Mouse (Mus musculus): Measurements from ENCODE around the gene Nr2f2. TPM values are rescaled to one million over a fixed set of nuclear protein-coding genes. Genes with fewer than 3 reads are reported as not detected.

Gene Nr2f2
- polyA plus RNA-seq, 1 experiment from 2014 or later, result 99.8 TPM

DNA sequence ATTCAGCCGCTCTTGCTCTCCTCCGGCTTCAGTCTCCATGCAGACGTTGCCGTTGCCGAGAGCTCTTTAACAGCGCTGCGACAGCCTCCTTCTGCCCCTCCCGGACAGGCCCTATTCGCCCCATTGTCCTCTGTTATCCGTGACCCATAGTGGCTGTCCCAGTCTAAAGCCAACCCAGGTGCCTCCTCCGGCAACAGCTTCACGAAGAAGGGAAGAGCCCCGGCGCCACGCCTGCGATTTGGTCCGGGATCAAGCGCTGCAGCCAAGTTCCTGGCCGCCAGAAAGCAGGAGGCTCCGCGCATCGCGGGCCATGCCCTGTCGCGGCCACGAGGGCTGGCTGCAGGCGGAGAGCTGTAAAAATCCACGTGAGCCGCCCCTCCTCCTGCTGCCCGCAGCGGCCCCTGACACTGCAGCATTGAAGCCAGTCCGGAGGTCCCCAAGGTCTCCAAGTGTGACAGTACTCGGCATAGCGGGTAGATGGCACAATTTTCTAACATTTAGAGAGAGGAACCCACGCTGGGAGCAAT lies 20.5 kb downstream of the Nr2f2 start:
- peak; percentile 85 for DNase-seq (ENCODE audit: low spot score)
- peak overlapping the region; percentile 99 for H3K27ac ChIP-seq (replicated peaks)
- H3K4me3 ChIP-seq, result peak overlapping the region; percentile 95
- WGBS, result under 1% methylated on average over 35 of the region's 35 CpGs
- peaks cover 75% of the 10 kb centered on the region for H3K27me3 ChIP-seq (replicated peaks; ENCODE audit: low read depth, poor library complexity, severe bottlenecking)
- no peaks in the 10 kb centered on the region for H3K9me3 ChIP-seq
- H3K36me3 ChIP-seq (replicated peaks), result peaks cover 23% of the 10 kb centered on the region
- H3K4me1 ChIP-seq, result peaks cover 87% of the 10 kb centered on the region

DNA sequence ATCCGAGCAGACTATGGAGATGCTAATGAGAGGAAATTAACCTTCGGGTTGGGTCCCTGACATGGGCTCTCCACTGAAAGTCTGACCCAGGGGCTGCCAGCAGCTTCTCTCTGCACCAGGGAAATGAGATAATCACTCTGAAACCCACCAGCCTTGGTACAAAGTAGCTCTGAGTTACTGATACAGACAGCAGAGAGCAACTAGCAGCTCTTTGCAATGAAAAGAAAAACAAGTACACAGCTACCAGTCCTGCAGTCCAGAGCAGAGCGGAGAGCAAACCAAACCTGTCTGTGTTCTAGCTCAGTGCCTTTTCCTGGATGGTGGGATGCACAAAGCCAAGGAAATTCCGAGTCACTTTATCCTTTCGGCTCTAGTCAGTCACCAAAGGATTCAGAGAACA lies 23.1 kb downstream of the Nr2f2 start:
- Histone ChIP-seq H3K27ac (replicated peaks) (peak overlapping the region; percentile 69), H3K36me3 (replicated peaks) (peaks cover 26% of the 10 kb centered on the region; the same call in 1 of the 2 replicates), H3K9me3 (no peaks in the 10 kb centered on the region), H3K4me1 (peaks cover 72% of the 10 kb centered on the region), H3K4me3 (peak overlapping the region; percentile 21; the same call in 1 of the 2 replicates), H3K27me3 (replicated peaks; ENCODE audit: low read depth, poor library complexity, severe bottlenecking) (peaks cover 90% of the 10 kb centered on the region)
- 15% methylated on average over 5 of the region's 5 CpGs for WGBS
- peak; percentile 25 for DNase-seq (ENCODE audit: low spot score)

DNA sequence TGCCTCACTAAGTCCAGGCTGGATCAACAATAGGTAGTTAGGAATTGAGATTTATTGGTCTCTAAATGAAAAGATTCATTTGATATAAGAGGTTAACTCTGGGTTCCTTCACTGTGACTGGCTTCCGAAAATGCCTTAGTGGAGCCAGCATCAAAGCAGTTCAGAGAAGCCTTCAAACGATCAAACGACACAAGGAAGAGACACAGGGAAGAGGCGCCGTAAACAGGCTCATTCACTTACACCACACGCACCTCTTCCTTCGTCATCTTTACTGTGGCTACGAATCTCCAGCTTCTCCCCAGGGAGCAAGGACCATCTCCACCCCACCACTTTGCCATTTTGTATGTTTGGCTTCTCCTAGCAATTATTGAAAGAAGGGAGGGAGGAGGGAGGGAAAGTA lies 23.8 kb downstream of the Nr2f2 start:
- 20% methylated on average over 8 of the region's 8 CpGs for WGBS
- Histone ChIP-seq H3K4me1 (peaks cover 71% of the 10 kb centered on the region), H3K4me3 (no peak overlapping the region), H3K27ac (replicated peaks) (peak overlapping the region; percentile 69), H3K27me3 (replicated peaks; ENCODE audit: low read depth, poor library complexity, severe bottlenecking) (peaks cover 90% of the 10 kb centered on the region), H3K9me3 (no peaks in the 10 kb centered on the region), H3K36me3 (replicated peaks) (peaks cover 21% of the 10 kb centered on the region; the same call in 1 of the 2 replicates)
- DNase-seq (ENCODE audit: low spot score), result no peak

DNA sequence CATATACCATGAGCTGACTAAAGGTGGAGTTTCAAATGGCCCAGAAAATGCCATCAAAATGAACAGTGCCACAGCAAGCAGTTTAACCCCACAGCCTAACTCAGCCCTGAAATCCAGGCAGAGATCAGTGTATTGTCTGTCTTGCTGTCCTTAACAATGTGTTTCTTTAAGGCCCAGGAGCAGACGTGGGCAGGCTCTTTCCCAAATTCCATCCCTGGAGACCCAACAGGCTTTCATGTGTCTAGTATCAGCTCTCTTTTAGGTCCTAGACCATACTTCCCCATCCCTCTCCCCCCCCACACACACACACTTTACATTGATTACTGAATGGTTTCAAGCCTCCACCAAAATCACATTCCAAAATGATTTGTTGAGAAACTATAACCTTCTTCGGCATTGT lies 24.5 kb downstream of the Nr2f2 start:
- H3K4me1 ChIP-seq, result peaks cover 71% of the 10 kb centered on the region
- no peak overlapping the region for H3K27ac ChIP-seq (replicated peaks)
- H3K36me3 ChIP-seq (replicated peaks), result peaks cover 14% of the 10 kb centered on the region; the same call in 1 of the 2 replicates
- H3K9me3 ChIP-seq, result no peaks in the 10 kb centered on the region
- no peak overlapping the region for H3K4me3 ChIP-seq
- DNase-seq (ENCODE audit: low spot score), result no peak
- peaks cover 90% of the 10 kb centered on the region for H3K27me3 ChIP-seq (replicated peaks; ENCODE audit: low read depth, poor library complexity, severe bottlenecking)
- WGBS, result 23% methylated on average over 2 of the region's 2 CpGs

DNA sequence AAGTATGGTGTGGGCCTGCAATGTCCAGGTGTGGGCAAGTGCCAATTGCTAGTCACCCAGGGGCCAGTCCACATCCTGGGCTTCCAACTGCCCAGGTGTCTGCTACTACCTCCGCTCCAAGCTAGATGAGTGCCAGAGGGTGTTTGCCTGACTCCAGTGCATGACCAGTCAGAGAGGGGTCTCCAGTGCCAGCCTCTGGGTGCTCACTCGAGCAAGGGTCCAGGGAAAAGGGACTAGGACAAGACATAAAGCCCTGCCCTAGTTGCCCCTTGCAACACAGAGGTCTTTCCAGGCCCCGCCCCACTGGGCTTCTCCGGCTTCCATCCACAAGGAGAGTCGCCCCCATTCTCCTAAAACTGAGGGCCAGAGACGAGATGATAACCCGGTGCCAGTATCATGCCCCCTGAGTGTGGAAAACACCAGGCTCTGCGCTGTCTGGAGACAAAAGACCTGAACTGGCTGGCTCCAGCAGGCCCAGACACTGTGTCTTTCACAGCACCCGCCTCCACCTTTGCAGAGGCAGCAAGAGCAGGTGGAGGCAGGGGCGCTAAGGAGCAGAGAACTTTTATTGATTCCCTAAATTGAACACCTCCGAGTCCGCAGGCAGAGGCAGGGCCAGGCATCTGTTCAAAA lies 26.4 kb downstream of the Nr2f2 start:
- H3K27ac ChIP-seq (replicated peaks), result peak overlapping the region; percentile 1
- H3K4me1 ChIP-seq, result peaks cover 65% of the 10 kb centered on the region
- peaks cover 99% of the 10 kb centered on the region for H3K27me3 ChIP-seq (replicated peaks; ENCODE audit: low read depth, poor library complexity, severe bottlenecking)
- no peak overlapping the region for H3K4me3 ChIP-seq
- 28% methylated on average over 12 of the region's 12 CpGs for WGBS
- no peaks in the 10 kb centered on the region for H3K9me3 ChIP-seq
- DNase-seq (ENCODE audit: low spot score), result no peak
- peaks cover 11% of the 10 kb centered on the region; the same call in 1 of the 2 replicates for H3K36me3 ChIP-seq (replicated peaks)

DNA sequence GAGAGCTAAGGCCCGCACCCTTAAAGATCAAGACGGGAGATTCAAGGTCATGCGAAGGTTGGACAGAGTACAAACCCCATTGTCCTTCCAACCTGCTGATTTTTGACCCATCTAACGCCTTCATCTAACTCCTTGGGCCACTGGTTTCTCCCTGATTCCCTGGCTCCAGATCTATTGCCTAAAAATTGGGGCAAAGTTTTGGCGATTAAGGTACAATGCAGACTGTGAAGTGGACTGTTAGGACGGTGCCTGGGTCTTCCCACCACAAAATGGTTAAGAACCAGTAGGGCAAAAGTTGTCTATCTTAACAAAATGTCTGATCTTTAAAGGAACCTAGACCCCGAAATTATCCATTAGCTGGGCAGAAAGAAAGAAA lies 28.3 kb downstream of the Nr2f2 start:
- Histone ChIP-seq H3K27ac (replicated peaks) (peak overlapping the region; percentile 86), H3K36me3 (replicated peaks) (peaks cover 11% of the 10 kb centered on the region; the same call in 1 of the 2 replicates), H3K4me1 (peaks cover 63% of the 10 kb centered on the region), H3K9me3 (no peaks in the 10 kb centered on the region), H3K4me3 (peak overlapping the region; percentile 64), H3K27me3 (replicated peaks; ENCODE audit: low read depth, poor library complexity, severe bottlenecking) (peaks cover 99% of the 10 kb centered on the region)
- no peak for DNase-seq (ENCODE audit: low spot score)
- 10% methylated on average over 7 of the region's 7 CpGs for WGBS

DNA sequence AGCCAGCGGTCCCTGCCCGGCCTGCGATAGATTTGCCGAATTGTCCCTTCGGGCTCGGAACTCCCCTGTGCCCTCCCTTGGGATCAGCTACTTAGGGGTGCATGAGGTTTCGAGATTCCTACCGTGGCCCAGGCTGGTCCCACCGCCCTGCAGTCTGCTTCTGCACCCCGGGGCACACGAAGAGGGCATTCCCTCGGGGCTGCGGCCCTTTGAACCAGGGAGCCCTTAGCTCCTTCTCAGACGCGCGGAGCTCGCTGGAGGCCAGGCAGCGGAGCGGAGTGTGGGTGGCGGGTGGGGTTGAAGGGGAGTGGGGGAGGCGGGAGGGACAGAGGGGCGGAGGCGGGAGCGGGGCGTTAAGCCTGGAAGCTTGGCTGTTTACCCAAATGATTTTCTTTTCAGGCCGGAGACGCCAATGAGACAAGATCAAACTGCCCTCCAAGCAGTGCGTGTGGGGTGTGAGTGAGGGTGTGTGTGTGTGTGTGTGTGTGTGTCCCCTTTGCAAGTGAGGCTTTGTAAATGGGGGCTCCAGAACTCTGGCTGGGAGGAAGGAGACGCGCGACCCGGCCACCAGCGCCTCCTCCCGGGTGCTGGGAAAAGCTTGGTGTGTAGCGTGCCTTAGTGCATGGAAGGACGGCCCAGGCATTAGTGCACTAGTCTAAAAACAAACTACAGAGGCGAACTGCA lies 28.8 kb downstream of the Nr2f2 start:
- Histone ChIP-seq H3K9me3 (no peaks in the 10 kb centered on the region), H3K36me3 (replicated peaks) (peaks cover 11% of the 10 kb centered on the region; the same call in 1 of the 2 replicates), H3K27me3 (replicated peaks; ENCODE audit: low read depth, poor library complexity, severe bottlenecking) (peaks cover 99% of the 10 kb centered on the region), H3K4me1 (peaks cover 63% of the 10 kb centered on the region), H3K4me3 (peak overlapping the region; percentile 64), H3K27ac (replicated peaks) (peak overlapping the region; percentile 86)
- DNase-seq (ENCODE audit: low spot score), result peak; percentile 73
- WGBS, result 1% methylated on average over 37 of the region's 37 CpGs

DNA sequence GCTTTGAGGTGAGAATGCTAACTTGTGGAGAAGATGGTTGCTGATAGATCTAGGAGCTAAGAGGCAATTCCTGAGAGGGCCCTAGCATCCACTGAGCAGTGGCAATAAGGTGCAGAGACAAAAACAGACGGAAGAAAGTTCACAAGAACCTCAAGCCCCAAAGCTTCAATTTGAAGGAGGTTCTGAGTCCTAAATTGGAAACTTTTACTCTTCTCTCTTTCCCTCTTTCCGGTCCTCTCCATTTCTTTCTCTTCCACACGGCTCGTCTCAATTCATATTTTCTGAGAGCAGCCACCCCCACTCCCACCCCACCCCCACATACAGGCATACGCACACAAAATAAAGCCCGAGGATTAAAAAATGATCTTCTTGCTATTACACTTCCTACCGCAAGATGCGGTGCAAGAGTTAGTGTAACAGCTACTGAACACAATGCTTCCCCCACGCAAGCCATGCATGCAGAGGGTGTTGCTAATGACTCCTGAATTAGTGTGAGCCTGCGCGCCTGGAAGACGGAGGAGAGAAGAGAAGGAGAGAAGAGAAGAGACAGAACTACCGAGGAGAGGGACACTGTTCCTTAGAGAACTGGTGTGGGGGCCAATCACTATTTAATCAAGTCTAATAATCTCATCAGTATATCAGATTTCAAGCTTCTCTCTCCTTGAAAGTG lies 29.8 kb downstream of the Nr2f2 start:
- Histone ChIP-seq H3K4me1 (peaks cover 68% of the 10 kb centered on the region), H3K9me3 (no peaks in the 10 kb centered on the region), H3K27ac (replicated peaks) (peak overlapping the region; percentile 86), H3K36me3 (replicated peaks) (peaks cover 11% of the 10 kb centered on the region; the same call in 1 of the 2 replicates), H3K27me3 (replicated peaks; ENCODE audit: low read depth, poor library complexity, severe bottlenecking) (peaks cover 100% of the 10 kb centered on the region), H3K4me3 (peak overlapping the region; percentile 64)
- WGBS, result 10% methylated on average over 13 of the region's 13 CpGs
- DNase-seq (ENCODE audit: low spot score), result peak; percentile 36

DNA sequence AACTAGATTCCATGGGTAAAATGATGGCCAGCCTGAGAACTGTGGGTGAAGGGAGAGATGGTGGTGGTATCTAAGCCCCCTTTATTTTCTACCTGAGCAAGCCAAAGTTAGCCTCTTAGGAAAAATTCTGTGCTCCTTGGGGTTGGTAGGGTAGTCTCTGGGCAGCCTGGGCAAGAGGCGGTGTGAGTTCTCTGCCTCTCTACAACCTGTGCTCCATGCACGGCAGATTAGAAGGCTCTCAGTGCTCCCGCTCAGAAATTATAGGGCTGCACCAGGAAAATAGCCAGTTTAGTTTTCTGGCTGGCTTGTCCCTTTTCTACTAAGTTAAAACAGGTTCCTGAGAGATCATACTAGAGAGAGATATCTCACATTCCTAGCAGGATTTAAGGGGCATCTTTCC lies 30.4 kb downstream of the Nr2f2 start:
- H3K27ac ChIP-seq (replicated peaks), result peak overlapping the region; percentile 86
- H3K4me1 ChIP-seq, result peaks cover 74% of the 10 kb centered on the region

DNA sequence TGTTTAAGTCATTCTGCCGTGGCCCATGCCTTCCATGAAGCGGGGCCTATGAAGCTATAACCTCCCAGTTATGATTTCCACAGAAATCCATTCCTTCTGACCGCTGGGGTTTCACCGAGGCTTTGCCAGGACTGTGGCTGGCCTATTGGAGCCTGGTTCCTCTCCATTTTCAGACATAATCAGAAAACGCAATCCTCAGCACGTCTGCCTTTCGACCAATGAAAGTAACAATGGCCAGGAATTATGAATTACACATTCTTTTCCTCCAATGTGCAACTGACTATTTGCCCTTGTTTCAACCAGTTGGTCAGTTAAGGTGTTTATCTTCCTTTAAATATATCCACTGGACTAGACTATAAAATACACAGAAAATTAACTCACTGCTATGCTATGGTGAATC lies 31.1 kb downstream of the Nr2f2 start:
- H3K36me3 ChIP-seq (replicated peaks), result peaks cover 9% of the 10 kb centered on the region; the same call in 1 of the 2 replicates
- WGBS, result 7% methylated on average over 7 of the region's 7 CpGs
- no peak for DNase-seq (ENCODE audit: low spot score)
- peak overlapping the region; percentile 80 for H3K27ac ChIP-seq (replicated peaks)
- H3K27me3 ChIP-seq (replicated peaks; ENCODE audit: low read depth, poor library complexity, severe bottlenecking), result peaks cover 100% of the 10 kb centered on the region
- H3K4me1 ChIP-seq, result peaks cover 77% of the 10 kb centered on the region
- H3K4me3 ChIP-seq, result peak overlapping the region; percentile 64
- H3K9me3 ChIP-seq, result no peaks in the 10 kb centered on the region

More for the DNA sequence above, 30.4 kb downstream of the Nr2f2 start:
- H3K36me3 ChIP-seq (replicated peaks), result peaks cover 9% of the 10 kb centered on the region; the same call in 1 of the 2 replicates
- no peak for DNase-seq (ENCODE audit: low spot score)
- WGBS, result 19% methylated on average over 3 of the region's 3 CpGs
- H3K9me3 ChIP-seq, result no peaks in the 10 kb centered on the region
- peak overlapping the region; percentile 64 for H3K4me3 ChIP-seq
- peaks cover 100% of the 10 kb centered on the region for H3K27me3 ChIP-seq (replicated peaks; ENCODE audit: low read depth, poor library complexity, severe bottlenecking)

DNA sequence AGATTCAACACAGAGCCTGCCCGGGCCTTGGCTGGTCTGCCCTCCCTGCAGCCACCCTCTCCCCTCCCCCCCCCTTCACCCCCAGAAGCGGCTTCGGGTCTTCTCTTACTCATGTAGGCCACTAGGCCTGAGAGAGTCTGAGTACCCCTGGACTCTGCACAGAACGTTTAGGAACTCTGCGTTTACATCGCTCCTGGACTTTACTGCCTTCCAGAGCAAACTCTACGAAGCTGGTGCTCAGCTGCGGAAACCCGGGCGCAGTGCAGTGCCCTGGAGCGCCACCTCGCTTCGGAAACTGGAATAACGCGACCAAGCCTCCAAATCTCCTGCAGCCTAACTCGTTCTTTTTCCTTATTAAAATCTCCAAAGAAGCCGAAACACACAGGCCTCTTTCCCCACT lies 31.7 kb downstream of the Nr2f2 start:
- under 1% methylated on average over 17 of the region's 17 CpGs for WGBS
- H3K27me3 ChIP-seq (replicated peaks; ENCODE audit: low read depth, poor library complexity, severe bottlenecking), result peaks cover 100% of the 10 kb centered on the region

DNA sequence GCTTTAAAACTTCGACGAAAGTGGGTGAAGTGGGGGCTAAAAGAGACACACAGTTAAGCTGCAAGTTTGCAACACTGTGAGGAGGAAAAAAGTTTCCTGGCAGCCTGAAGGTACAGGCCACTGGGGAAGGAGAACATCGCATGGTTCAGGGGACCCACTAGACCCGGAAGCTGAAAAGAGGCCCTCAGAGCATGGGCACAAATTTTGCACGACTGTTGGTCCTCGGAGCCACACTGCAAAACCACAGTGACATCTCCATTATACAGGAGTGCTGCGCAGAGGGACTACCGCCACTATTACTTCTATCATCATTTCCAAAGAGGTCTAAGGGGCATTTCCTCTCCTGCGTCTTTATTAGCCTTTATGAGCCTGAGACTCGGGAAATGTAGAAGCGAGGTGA lies 32.7 kb downstream of the Nr2f2 start:
- H3K9me3 ChIP-seq, result no peaks in the 10 kb centered on the region
- peaks cover 100% of the 10 kb centered on the region for H3K27me3 ChIP-seq (replicated peaks; ENCODE audit: low read depth, poor library complexity, severe bottlenecking)
- no peaks in the 10 kb centered on the region for H3K36me3 ChIP-seq (replicated peaks)
- peak; percentile 35 for DNase-seq (ENCODE audit: low spot score)
- 5% methylated on average over 11 of the region's 11 CpGs for WGBS
- peak overlapping the region; percentile 64; the same call in 1 of the 2 replicates for H3K4me3 ChIP-seq
- peak overlapping the region; percentile 86; the same call in 1 of the 2 replicates for H3K27ac ChIP-seq (replicated peaks)
- peaks cover 86% of the 10 kb centered on the region for H3K4me1 ChIP-seq

More for the DNA sequence above, 31.7 kb downstream of the Nr2f2 start:
- Histone ChIP-seq H3K9me3 (no peaks in the 10 kb centered on the region), H3K36me3 (replicated peaks) (peaks cover 5% of the 10 kb centered on the region; the same call in 1 of the 2 replicates), H3K4me1 (peaks cover 77% of the 10 kb centered on the region), H3K27ac (replicated peaks) (peak overlapping the region; percentile 80), H3K4me3 (peak overlapping the region; percentile 64)
- DNase-seq (ENCODE audit: low spot score), result peak; percentile 88

All from embryonic facial prominence, embryonic 10.5 days (tissue).